ENCODE assay signal across 10 mouse cellular contexts in genomic region chr4:93352930-93353329, GRCm38 (mm10). TPM values are rescaled to one million over a fixed set of nuclear protein-coding genes. Genes with fewer than 3 reads are reported as not detected.
DNase-seq lines count a peak whose midpoint lies in the region; ATAC-seq and TF ChIP-seq lines count a peak whose summit lies in the region.
"Had no signal": no experiment of that assay in that cellular context is flagged by ENCODE, and none has a peak within 500 bp of the region (broad histone marks: within the 10 kb centered on the region; RNA-seq: fewer than 3 reads in every experiment).

No protein-coding gene starts in this region.

- 67% methylated on average over 2 of the region's 2 CpGs for WGBS in kidney, postnatal 0 days
- whole genome bisulfite sequencing in kidney, embryonic 16.5 days: 64% methylated on average over 2 of the region's 2 CpGs
- WGBS in hindbrain, embryonic 11.5 days: 72% methylated on average over 2 of the region's 2 CpGs

- no peak overlapping the region for H3K4me3 ChIP-seq in kidney, postnatal 0 days (replicated peaks; ENCODE audit: low read depth, low read length)
- H3K4me3 ChIP-seq in kidney, embryonic 16.5 days (ENCODE audit: low read length): no peak overlapping the region
- no peak overlapping the region for H3K4me3 ChIP-seq in CH12.LX (replicated peaks in 1 of 3; ENCODE audit: low read depth in 2 of 3, low read length in 2 of 3, poor library complexity in 1 of 3)
- no peak overlapping the region for H3K4me3 ChIP-seq in hindbrain, embryonic 11.5 days (ENCODE audit: low read depth, low read length)

- no peaks in the 10 kb centered on the region for H3K9me3 ChIP-seq in kidney, postnatal 0 days (replicated peaks; ENCODE audit: low read length)
- no peaks in the 10 kb centered on the region for H3K9me3 ChIP-seq in kidney, embryonic 16.5 days (ENCODE audit: low read length)
- H3K9me3 ChIP-seq in CH12.LX (replicated peaks; ENCODE audit: low read length): no peaks in the 10 kb centered on the region
- no peaks in the 10 kb centered on the region for H3K9me3 ChIP-seq in hindbrain, embryonic 11.5 days (ENCODE audit: control insufficient read depth, low read length)

- no peaks in the 10 kb centered on the region for H3K36me3 ChIP-seq in kidney, postnatal 0 days (ENCODE audit: insufficient read depth, low read length)
- no peaks in the 10 kb centered on the region for H3K36me3 ChIP-seq in kidney, embryonic 16.5 days (ENCODE audit: insufficient read depth, low read length)
- no peaks in the 10 kb centered on the region for H3K36me3 ChIP-seq in CH12.LX (replicated peaks in 1 of 2; ENCODE audit: control insufficient read depth in 1 of 2, insufficient read depth in 1 of 2, low read length in 1 of 2)
- no peaks in the 10 kb centered on the region for H3K36me3 ChIP-seq in hindbrain, embryonic 11.5 days (ENCODE audit: control insufficient read depth, insufficient read depth, low read length)

- TF ChIP-seq POLR2A in CH12.LX (IDR thresholded peaks at IDR 0.05; ENCODE audit: low read depth, low read length): no peak

- H3K4me1 ChIP-seq in kidney, postnatal 0 days (replicated peaks; ENCODE audit: insufficient read depth, low read length): no peaks in the 10 kb centered on the region
- H3K4me1 ChIP-seq in kidney, embryonic 16.5 days (ENCODE audit: insufficient read depth, low read length): no peaks in the 10 kb centered on the region
- no peaks in the 10 kb centered on the region for H3K4me1 ChIP-seq in CH12.LX (ENCODE audit: control insufficient read depth in 1 of 2, insufficient read depth in 2 of 2)
- H3K4me1 ChIP-seq in hindbrain, embryonic 11.5 days (replicated peaks; ENCODE audit: control insufficient read depth, insufficient read depth, low read length): no peaks in the 10 kb centered on the region

- H3K27me3 ChIP-seq in kidney, postnatal 0 days (ENCODE audit: insufficient read depth, low read length): no peaks in the 10 kb centered on the region
- H3K27me3 ChIP-seq in kidney, embryonic 16.5 days (ENCODE audit: insufficient read depth, low read length): no peaks in the 10 kb centered on the region
- H3K27me3 ChIP-seq in CH12.LX (replicated peaks): no peaks in the 10 kb centered on the region
- H3K27me3 ChIP-seq in hindbrain, embryonic 11.5 days (ENCODE audit: control insufficient read depth, insufficient read depth, low read length): no peaks in the 10 kb centered on the region

- H3K27ac ChIP-seq in kidney, postnatal 0 days: no peak overlapping the region
- no peak overlapping the region for H3K27ac ChIP-seq in kidney, embryonic 16.5 days (ENCODE audit: low read length)
- H3K27ac ChIP-seq in CH12.LX (ENCODE audit: insufficient read depth, low read depth): no peak overlapping the region
- no peak overlapping the region for H3K27ac ChIP-seq in hindbrain, embryonic 11.5 days (ENCODE audit: low read depth, low read length)
- H3K27ac ChIP-seq: macrophage had no signal

- no peak overlapping the region for H3K4me2 ChIP-seq in kidney, postnatal 0 days (ENCODE audit: low read length)
- H3K4me2 ChIP-seq in kidney, embryonic 16.5 days (replicated peaks; ENCODE audit: low read depth, low read length): no peak overlapping the region
- no peak overlapping the region for H3K4me2 ChIP-seq in CH12.LX (ENCODE audit: insufficient read depth, low read depth, poor library complexity, severe bottlenecking)
- no peak overlapping the region for H3K4me2 ChIP-seq in hindbrain, embryonic 11.5 days (replicated peaks; ENCODE audit: low read depth, low read length)

- H3K9ac ChIP-seq in kidney, postnatal 0 days (ENCODE audit: low read depth, low read length): no peak overlapping the region
- H3K9ac ChIP-seq in kidney, embryonic 16.5 days (replicated peaks; ENCODE audit: low read length): no peak overlapping the region
- no peak overlapping the region for H3K9ac ChIP-seq in CH12.LX (ENCODE audit: insufficient read depth, low read depth)
- H3K9ac ChIP-seq in hindbrain, embryonic 11.5 days (ENCODE audit: low read depth, low read length): no peak overlapping the region

- DNase-seq in adrenal gland, postnatal 14 days: peak; percentile 19
- DNase-seq in adrenal gland, adult 8-10 months: no peak
- DNase-seq in kidney, postnatal 0 days (ENCODE audit: low spot score): peak; percentile 18
- peak; percentile 6 for DNase-seq in CH12.LX (ENCODE audit: extremely low read depth)
- no peak for DNase-seq in hindbrain, embryonic 11.5 days (ENCODE audit: low spot score)
- no peak for DNase-seq in heart, adult 8-10 months (ENCODE audit: low spot score)

- H3K79me2 ChIP-seq in CH12.LX (replicated peaks; ENCODE audit: control insufficient read depth, extremely low read depth, insufficient read depth, poor library complexity, severe bottlenecking): no peaks in the 10 kb centered on the region

- TF ChIP-seq EP300 in CH12.LX (IDR thresholded peaks at IDR 0.05; ENCODE audit: low read length): no peak

- dilution Hi-C loops in CH12.LX (cut with MboI; ENCODE audit: extremely low pct_ligation_motif_present, extremely low pct_unique_long_range_greater_than_20kb, low sequenced_read_pairs): no loop called here

- peak; percentile 65 for TF ChIP-seq CTCF in kidney, postnatal 0 days (IDR thresholded peaks at IDR 0.05; ENCODE audit: low read depth)
- TF ChIP-seq CTCF in CH12.LX (conservative IDR thresholded peaks at IDR 0.05 in 1 of 2, IDR thresholded peaks at IDR 0.05 in 1 of 2; ENCODE audit: low read depth in 2 of 2, low read length in 2 of 2): no peak

- no peak for ATAC-seq in kidney, postnatal 0 days (replicated peaks; ENCODE audit: low FRiP score, low read depth)
- ATAC-seq in kidney, embryonic 16.5 days (ENCODE audit: low FRiP score, low TSS enrichment): no peak
- ATAC-seq in hematopoietic stem cell, adult 5-6 weeks (replicated peaks in 1 of 2; ENCODE audit: insufficient read depth in 1 of 2, low FRiP score in 2 of 2, low TSS enrichment in 1 of 2, low read depth in 1 of 2, poor library complexity in 2 of 2, severe bottlenecking in 2 of 2): peak; percentile 73 to 75; a peak in 3 of 4 replicates
- ATAC-seq in hindbrain, embryonic 11.5 days (ENCODE audit: low FRiP score): no peak
- ATAC-seq: inflammation-experienced regulatory T-cells, adult 6 months had no signal

- in situ Hi-C loops in CH12.LX (cut with MboI; ENCODE audit: low pct_ligation_motif_present, low pct_unique_long_range_greater_than_20kb, low sequenced_read_pairs): no loop called here

- no peak; the same call in none of the 2 replicates for TF ChIP-seq RAD21 in CH12.LX (IDR thresholded peaks at IDR 0.05; ENCODE audit: low read depth, low read length)

TF ChIP-seq in CH12.LX, 34 proteins besides CTCF, POLR2A, EP300 and RAD21:
- TF ChIP-seq NELFE (IDR thresholded peaks at IDR 0.05; ENCODE audit: low read depth, low read length) (no peak), SMC3 (IDR thresholded peaks at IDR 0.05; ENCODE audit: low read depth, low read length) (no peak), USF2 (conservative IDR thresholded peaks at IDR 0.05; ENCODE audit: low read depth, low read length) (no peak), JUND (conservative IDR thresholded peaks at IDR 0.05; ENCODE audit: low read depth, low read length) (no peak), MAX (IDR thresholded peaks at IDR 0.05; ENCODE audit: low read length) (no peak), TCF12 (IDR thresholded peaks at IDR 0.05; ENCODE audit: low read depth, low read length) (no peak), CHD1 (IDR thresholded peaks at IDR 0.05; ENCODE audit: low read depth, low read length) (no peak), POLR2AphosphoS2 (IDR thresholded peaks at IDR 0.05; ENCODE audit: low read depth, low read length) (no peak), MAFK (IDR thresholded peaks at IDR 0.05; ENCODE audit: insufficient replicate concordance, low read length) (no peak)

RNA-seq across cellular contexts. Expression of gene Tusc1, which starts 17.6 kb away (rescaled TPM):
- total RNA-seq in adrenal gland, postnatal 14 days (2021): 13.0 and 17.8 TPM in 2 replicates
- total RNA-seq in adrenal gland, adult 8-10 months (2022): 10 to 100 TPM in 2 of 4 experiments, 1 to 10 TPM in 2; 9.4 to 11.7 (median 10.2) TPM
- 7.2 and 11.0 TPM in 2 replicates for polyA plus RNA-seq in kidney, postnatal 0 days (2015; fragmentation: Nextera tagmentation; extraction: Ambion mirVana)
- 1.8 and 2.3 TPM in 2 replicates for polyA plus RNA-seq in kidney, embryonic 16.5 days (2015; fragmentation: Nextera tagmentation; extraction: Ambion mirVana)
- not detected in 2 replicates for total RNA-seq in CH12.LX (2012; rRNA removed)
- not detected in 2 replicates for total RNA-seq in CH12.LX (2014; rRNA removed)
- not detected in 2 replicates for polyA plus RNA-seq in CH12.LX (2012; ENCODE audit: insufficient read length, low read depth)
- 3.1 and 6.1 TPM in 2 replicates for total RNA-seq in hematopoietic stem cell, adult 5-6 weeks (2017)
- 7.4 and 8.0 TPM in 2 replicates for polyA plus RNA-seq in hindbrain, embryonic 11.5 days (2014; fragmentation: Nextera tagmentation; extraction: Ambion mirVana)
- total RNA-seq in heart, adult 8-10 months (2022): 1 to 10 TPM; 2.8 to 3.6 (median 3.0) TPM

Comparison
In these comparisons a context has a peak if more than half of its experiments do, and no peak if none do; other contexts are left out.
1. DNase-seq: peak in adrenal gland, postnatal 14 days (single experiment), kidney, postnatal 0 days (single experiment) and CH12.LX (single experiment); none in adrenal gland, adult 8-10 months (single experiment), hindbrain, embryonic 11.5 days (single experiment) and heart, adult 8-10 months (single experiment).
2. ATAC-seq: peak in hematopoietic stem cell, adult 5-6 weeks (2 of 2); none in kidney, postnatal 0 days (single experiment), kidney, embryonic 16.5 days (single experiment) and hindbrain, embryonic 11.5 days (single experiment).